Mouse (Mus musculus): Measurements from ENCODE around the gene Rab23. TPM values are rescaled to one million over a fixed set of nuclear protein-coding genes. Genes with fewer than 3 reads are reported as not detected.

Gene Rab23
- polyA plus RNA-seq, 1 experiment, result 6.8 TPM

- 30% methylated on average over 5 of the region's 5 CpGs for WGBS
- Histone ChIP-seq H3K4me1 (ENCODE audit: control insufficient read depth, insufficient read depth, low read length) (no peaks in the 10 kb centered on the region), H3K4me3 (replicated peaks; ENCODE audit: control insufficient read depth, low read depth, low read length) (no peak overlapping the region), H3K27ac (ENCODE audit: control insufficient read depth, insufficient read depth, low read depth, low read length, poor library complexity) (no peak overlapping the region)
- no peak for TF ChIP-seq POLR2A (IDR thresholded peaks at IDR 0.05; ENCODE audit: borderline replicate concordance, control insufficient read depth, low read depth, low read length)
- no peak for TF ChIP-seq CTCF (IDR thresholded peaks at IDR 0.05; ENCODE audit: control insufficient read depth, insufficient read depth, low read length)
These were observed 68.4 kb downstream of the Rab23 start for GRCm38 (mm10) chr1:33788072-33788471.

GRCm38 (mm10) chr1:33788493-33788892, 68.8 kb downstream of the Rab23 start:
- TF ChIP-seq POLR2A (IDR thresholded peaks at IDR 0.05; ENCODE audit: borderline replicate concordance, control insufficient read depth, low read depth, low read length) (no peak), CTCF (IDR thresholded peaks at IDR 0.05; ENCODE audit: control insufficient read depth, insufficient read depth, low read length) (no peak)
- WGBS, result 36% methylated on average over 3 of the region's 3 CpGs
- no peaks in the 10 kb centered on the region for H3K4me1 ChIP-seq (ENCODE audit: control insufficient read depth, insufficient read depth, low read length)
- H3K27ac ChIP-seq (ENCODE audit: control insufficient read depth, insufficient read depth, low read depth, low read length, poor library complexity), result no peak overlapping the region
- H3K4me3 ChIP-seq (replicated peaks; ENCODE audit: control insufficient read depth, low read depth, low read length), result no peak overlapping the region

Other genes with a start within 250 kb of the Rab23 start
- 29.2 and 40.0 TPM in 2 replicates for gene Prim2, start 50.1 kb upstream of the Rab23 start, polyA plus RNA-seq (2011; ENCODE audit: insufficient read depth, insufficient read length, low replicate concordance, missing spikeins)
- 7.7 and 11.0 TPM in 2 replicates for gene Bag2, start 37.9 kb downstream of the Rab23 start, polyA plus RNA-seq (2011; ENCODE audit: insufficient read depth, insufficient read length, low replicate concordance, missing spikeins)
- 7.4 and 10.7 TPM in 2 replicates for gene Zfp451, start 94.7 kb downstream of the Rab23 start, polyA plus RNA-seq (2011; ENCODE audit: insufficient read depth, insufficient read length, low replicate concordance, missing spikeins)
- 0.74 and 1.6 TPM in 2 replicates for gene Bend6, start 187.9 kb downstream of the Rab23 start, polyA plus RNA-seq (2011; ENCODE audit: insufficient read depth, insufficient read length, low replicate concordance, missing spikeins)
- gene Dst, start 188.3 kb downstream of the Rab23 start, polyA plus RNA-seq (2011; ENCODE audit: insufficient read depth, insufficient read length, low replicate concordance, missing spikeins), result 2.5 and 9.5 TPM in 2 replicates